Mouse (Mus musculus) intestine, embryonic 14.5 days (tissue): ENCODE data around the gene Tm4sf20. TPM values are rescaled to one million over a fixed set of nuclear protein-coding genes. Genes with fewer than 3 reads are reported as not detected.

Experiments
- ATAC-seq: fragments of 200-750 bp; cut with Nextera tagmentation; replicated peaks from 2 replicates; pipeline ENCODE4 v1.8.0; 2017; ENCODE audit warnings: low read depth, moderate number of reproducible peaks, moderate TSS enrichment, moderate library complexity; ENCODE audit not compliant: low FRiP score, low TSS enrichment
- DNase-seq: peaks from one replicate; pipeline ENCODE4 v3.0.0-alpha.2; 2018; ENCODE audit warnings: low spot score
- H3K27ac ChIP-seq: fragments of 300-500 bp; sonication (generic); 2 replicates; pipeline ENCODE4 v1.5.1; 2014; ENCODE audit warnings: low read depth, mild to moderate bottlenecking, control low read depth
- H3K27me3 ChIP-seq: fragments of 300-500 bp; sonication (generic); replicated peaks from 2 replicates; pipeline ENCODE4 v1.6.1; 2014; ENCODE audit warnings: low read length, control low read depth; ENCODE audit not compliant: control insufficient read depth, insufficient read depth
- H3K36me3 ChIP-seq: fragments of 300-500 bp; sonication (generic); 2 replicates; pipeline ENCODE4 v1.6.1; 2014; ENCODE audit warnings: low read length, control low read depth; ENCODE audit not compliant: control insufficient read depth, insufficient read depth
- H3K4me1 ChIP-seq: fragments of 300-500 bp; sonication (generic); replicated peaks from 2 replicates; pipeline ENCODE4 v1.6.1; 2014; ENCODE audit warnings: low read length, control low read depth, mixed read lengths; ENCODE audit not compliant: control insufficient read depth, insufficient read depth
- H3K4me2 ChIP-seq: fragments of 300-500 bp; sonication (generic); 2 replicates; pipeline ENCODE4 v1.6.1; 2014; ENCODE audit warnings: low read length
- H3K4me3 ChIP-seq: fragments of 300-500 bp; sonication (generic); 2 replicates; pipeline ENCODE4 v1.5.1; 2014; ENCODE audit warnings: low read depth, low read length, control low read depth, mixed read lengths
- H3K9ac ChIP-seq: fragments of 300-500 bp; sonication (generic); 2 replicates; pipeline ENCODE4 v1.6.1; 2014; ENCODE audit warnings: mild to moderate bottlenecking, low read length
- H3K9me3 ChIP-seq: fragments of 300-500 bp; sonication (generic); 2 replicates; pipeline ENCODE4 v1.6.1; 2016; ENCODE audit warnings: low read length, control low read depth; ENCODE audit not compliant: control insufficient read depth
- WGBS: fragments of 180-500 bp; shearing (Covaris S2); extraction: QIAGEN DNeasy Blood & Tissue Kit; methylation state at CpG from one replicate; pipeline ENCODE4 v1.1.7; 2014; 5-methylcytosine and 5-hydroxymethylcytosine counted together
- polyA plus RNA-seq: library from polyadenylated mRNA; unstranded; fragments of >200 nt; fragmentation: Nextera tagmentation; extraction: Ambion mirVana; gene quantifications from 2 replicates; pipeline ENCODE4 v1.2.1, GENCODE M21; 2014

Gene Tm4sf20
- polyA plus RNA-seq, 1 experiment from 2014 or later: 95.7 TPM

- no peaks in the 10 kb centered on the region for H3K27me3 ChIP-seq
- no peaks in the 10 kb centered on the region for H3K9me3 ChIP-seq
- DNase-seq (no peak), ATAC-seq (no peak)
- no peaks in the 10 kb centered on the region for H3K36me3 ChIP-seq
- no peak within 1 kb of the TSS for H3K4me3 ChIP-seq
- H3K4me2 ChIP-seq: no peak within 1 kb of the TSS
- H3K27ac ChIP-seq: no peak within 1 kb of the TSS
- WGBS: 81% methylated on average over 14 of the region's 15 CpGs
- no peaks in the 10 kb centered on the region for H3K4me1 ChIP-seq
- no peak within 1 kb of the TSS for H3K9ac ChIP-seq
Measured at GRCm38 (mm10) chr1:82771022-82771586, 2.8 kb upstream of the Tm4sf20 start, which contains the start of gene Gm47791. Gene Gm47791 (minus strand): TSS chr1:82771243.

GRCm38 (mm10) chr1:82766641-82767040 lies 1.6 kb downstream of the Tm4sf20 start:
- WGBS: 49% methylated on average over 4 of the region's 4 CpGs
- Histone ChIP-seq H3K36me3 (peaks cover 12% of the 10 kb centered on the region; the same call in 1 of the 2 replicates), H3K4me1 (no peaks in the 10 kb centered on the region; the same call in 1 of the 2 replicates), H3K9me3 (no peaks in the 10 kb centered on the region), H3K4me3 (peak overlapping the region; percentile 21; the same call in 1 of the 2 replicates), H3K27me3 (no peaks in the 10 kb centered on the region), H3K27ac (no peak overlapping the region; the same call in 1 of the 2 replicates), H3K4me2 (peak overlapping the region; percentile 5; the same call in 1 of the 2 replicates), H3K9ac (no peak overlapping the region)
- no peak for DNase-seq
- peak; percentile 74 for ATAC-seq

GRCm38 (mm10) chr1:82766227-82766626 lies 2.0 kb downstream of the Tm4sf20 start:
- 42% methylated on average over 1 of the region's 1 CpGs for WGBS

GRCm38 (mm10) chr1:82762274-82762673 lies 6.0 kb downstream of the Tm4sf20 start:
- Histone ChIP-seq H3K27me3 (no peaks in the 10 kb centered on the region), H3K4me1 (no peaks in the 10 kb centered on the region; the same call in 1 of the 2 replicates), H3K4me2 (no peak overlapping the region), H3K4me3 (no peak overlapping the region), H3K9me3 (no peaks in the 10 kb centered on the region), H3K9ac (no peak overlapping the region), H3K27ac (no peak overlapping the region), H3K36me3 (peaks cover 36% of the 10 kb centered on the region)
- DNase-seq (no peak), ATAC-seq (no peak)
- WGBS: 84% methylated on average over 1 of the region's 1 CpGs

More at GRCm38 (mm10) chr1:82766227-82766626, 2.0 kb downstream of the Tm4sf20 start:
- Histone ChIP-seq H3K27me3 (no peaks in the 10 kb centered on the region), H3K27ac (no peak overlapping the region), H3K9ac (no peak overlapping the region), H3K4me3 (peak overlapping the region; percentile 21; the same call in 1 of the 2 replicates), H3K36me3 (peaks cover 14% of the 10 kb centered on the region; the same call in 1 of the 2 replicates), H3K4me2 (peak overlapping the region; percentile 5; the same call in 1 of the 2 replicates), H3K4me1 (no peaks in the 10 kb centered on the region; the same call in 1 of the 2 replicates), H3K9me3 (no peaks in the 10 kb centered on the region)
- no peak; the same call in 1 of the 2 replicates for ATAC-seq
- DNase-seq: no peak

- Histone ChIP-seq H3K27ac (no peak overlapping the region), H3K4me2 (no peak overlapping the region), H3K4me1 (no peaks in the 10 kb centered on the region; the same call in 1 of the 2 replicates), H3K9me3 (no peaks in the 10 kb centered on the region), H3K27me3 (no peaks in the 10 kb centered on the region), H3K9ac (no peak overlapping the region), H3K36me3 (peaks cover 42% of the 10 kb centered on the region), H3K4me3 (no peak overlapping the region)
- no peak for ATAC-seq
- DNase-seq: no peak
- WGBS: 94% methylated on average over 8 of the region's 8 CpGs
Measured at GRCm38 (mm10) chr1:82761454-82762169, 6.6 kb downstream of the Tm4sf20 start.

- Histone ChIP-seq H3K4me1 (no peaks in the 10 kb centered on the region; the same call in 1 of the 2 replicates), H3K4me3 (no peak overlapping the region), H3K4me2 (no peak overlapping the region), H3K27ac (no peak overlapping the region), H3K27me3 (no peaks in the 10 kb centered on the region), H3K9me3 (no peaks in the 10 kb centered on the region), H3K36me3 (peaks cover 58% of the 10 kb centered on the region), H3K9ac (no peak overlapping the region)
- DNase-seq (no peak), ATAC-seq (no peak)
- WGBS: 96% methylated on average over 1 of the region's 1 CpGs
Measured at GRCm38 (mm10) chr1:82759520-82759919, 8.7 kb downstream of the Tm4sf20 start.

GRCm38 (mm10) chr1:82747714-82748452 lies 20.4 kb downstream of the Tm4sf20 start:
- Histone ChIP-seq H3K4me2 (no peak overlapping the region), H3K27me3 (no peaks in the 10 kb centered on the region), H3K9me3 (no peaks in the 10 kb centered on the region), H3K4me3 (no peak overlapping the region), H3K9ac (no peak overlapping the region), H3K36me3 (peaks cover 60% of the 10 kb centered on the region), H3K27ac (no peak overlapping the region), H3K4me1 (no peaks in the 10 kb centered on the region)
- ATAC-seq (no peak), DNase-seq (no peak)
- 87% methylated on average over 2 of the region's 2 CpGs for WGBS

GRCm38 (mm10) chr1:82746408-82746807 lies 21.9 kb downstream of the Tm4sf20 start:
- Histone ChIP-seq H3K4me3 (no peak overlapping the region), H3K27ac (no peak overlapping the region), H3K27me3 (no peaks in the 10 kb centered on the region), H3K4me1 (no peaks in the 10 kb centered on the region), H3K9me3 (no peaks in the 10 kb centered on the region), H3K4me2 (no peak overlapping the region), H3K9ac (no peak overlapping the region), H3K36me3 (peaks cover 60% of the 10 kb centered on the region)
- ATAC-seq (no peak), DNase-seq (no peak)
- WGBS: 81% methylated on average over 4 of the region's 4 CpGs
